7 mouse cellular contexts compared by ENCODE assay signal in the genomic region with DNA sequence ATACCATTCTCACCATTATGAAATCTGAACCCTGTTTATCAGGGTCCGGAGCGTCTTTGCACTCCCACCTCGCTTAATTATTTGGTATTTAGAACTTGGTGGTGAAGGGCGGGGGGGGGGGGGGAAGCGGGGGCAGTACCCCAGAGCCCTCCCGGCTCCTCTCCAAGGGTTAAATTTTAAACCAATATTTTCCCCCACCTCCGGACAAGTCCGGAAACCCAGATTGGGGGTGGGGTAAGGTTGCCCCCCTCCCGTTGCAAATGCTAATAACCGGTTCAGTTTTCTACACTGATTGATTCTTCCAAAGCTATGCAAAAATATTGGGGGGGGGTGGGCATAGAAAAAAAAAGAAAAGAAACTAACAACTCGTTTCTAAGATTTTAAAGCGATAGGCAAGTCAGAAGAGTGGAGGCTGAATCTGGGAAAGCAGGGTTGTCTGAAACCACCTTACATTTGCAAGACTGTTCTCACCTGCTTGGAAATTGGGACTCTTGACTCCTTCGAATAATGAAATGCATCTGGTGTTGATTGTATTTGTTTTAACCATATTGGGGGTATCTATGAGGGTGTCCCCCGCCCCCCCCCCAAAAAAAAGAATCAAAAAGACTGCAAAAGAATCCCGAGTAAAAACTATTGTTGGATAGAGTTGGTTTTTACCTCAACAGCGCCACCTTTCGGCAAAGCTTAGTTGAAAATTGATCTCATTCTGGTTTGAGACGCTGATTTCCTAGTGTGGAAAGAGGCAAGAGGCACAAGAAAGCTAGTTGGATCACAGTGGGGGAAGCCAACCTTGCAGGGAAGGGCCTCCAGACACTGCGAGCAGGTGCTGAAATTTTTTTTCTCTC. TPM values are rescaled to one million over a fixed set of nuclear protein-coding genes. Genes with fewer than 3 reads are reported as not detected.
DNase-seq lines count a peak whose midpoint lies in the region; ATAC-seq and TF ChIP-seq lines count a peak whose summit lies in the region.

No protein-coding gene starts in this region.

- TF ChIP-seq POLR2A in limb, embryonic 14.5 days (IDR thresholded peaks at IDR 0.05; ENCODE audit: borderline replicate concordance, extremely low read depth, insufficient read depth, insufficient read length), result no peak
- TF ChIP-seq POLR2A in myocyte (IDR thresholded peaks at IDR 0.05; ENCODE audit: insufficient read length, low read depth), result no peak

- no peak overlapping the region for H3K27ac ChIP-seq in embryonic facial prominence, embryonic 12.5 days
- H3K27ac ChIP-seq in heart, embryonic 11.5 days (ENCODE audit: low read depth, low read length), result no peak overlapping the region
- H3K27ac ChIP-seq in kidney, embryonic 16.5 days (ENCODE audit: low read length), result peak overlapping the region; percentile 71; the same call in 1 of the 2 replicates
- H3K27ac ChIP-seq in limb, embryonic 14.5 days (replicated peaks; ENCODE audit: low read depth, low read length), result no peak overlapping the region

- H3K9me3 ChIP-seq in embryonic facial prominence, embryonic 12.5 days, result no peaks in the 10 kb centered on the region
- no peaks in the 10 kb centered on the region for H3K9me3 ChIP-seq in heart, embryonic 11.5 days (replicated peaks; ENCODE audit: control insufficient read depth, low read length)
- no peaks in the 10 kb centered on the region for H3K9me3 ChIP-seq in kidney, embryonic 16.5 days (ENCODE audit: low read length)
- H3K9me3 ChIP-seq in limb, embryonic 14.5 days (ENCODE audit: control insufficient read depth, low read length), result no peaks in the 10 kb centered on the region

- peak; percentile 50 to 69 for DNase-seq in adrenal gland, postnatal 4 days (ENCODE audit: low spot score in 2 of 2)
- DNase-seq in limb, embryonic 14.5 days (ENCODE audit: low spot score), result peak; percentile 90
- DNase-seq in splenic B cell, adult 2 months (ENCODE audit: low read depth, low spot score), result peak; percentile 84

- no peak for ATAC-seq in embryonic facial prominence, embryonic 12.5 days (ENCODE audit: insufficient number of reproducible peaks, insufficient read depth, low FRiP score, low TSS enrichment)
- ATAC-seq in heart, embryonic 11.5 days (replicated peaks; ENCODE audit: insufficient number of reproducible peaks, low FRiP score, low TSS enrichment), result no peak
- ATAC-seq in kidney, embryonic 16.5 days (ENCODE audit: low FRiP score, low TSS enrichment), result no peak
- ATAC-seq in limb, embryonic 14.5 days (ENCODE audit: low FRiP score, low read depth), result no peak

- H3K27me3 ChIP-seq in embryonic facial prominence, embryonic 12.5 days, result peaks cover 12% of the 10 kb centered on the region
- no peaks in the 10 kb centered on the region; the same call in none of the 2 replicates for H3K27me3 ChIP-seq in heart, embryonic 11.5 days (ENCODE audit: control insufficient read depth, insufficient read depth, low read length)
- H3K27me3 ChIP-seq in kidney, embryonic 16.5 days (ENCODE audit: insufficient read depth, low read length), result peaks cover 4% of the 10 kb centered on the region; the same call in 1 of the 2 replicates
- H3K27me3 ChIP-seq in limb, embryonic 14.5 days (ENCODE audit: control insufficient read depth, insufficient read depth, low read length), result peaks cover 11% of the 10 kb centered on the region; the same call in 1 of the 2 replicates
- H3K27me3 ChIP-seq in myocyte (ENCODE audit: control insufficient read depth, insufficient read depth, insufficient read length), result no peaks in the 10 kb centered on the region
- peaks cover 1% of the 10 kb centered on the region for H3K27me3 ChIP-seq in splenic B cell, adult 2 months (ENCODE audit: control insufficient read depth, insufficient read depth, low read length, poor library complexity, severe bottlenecking)

- H3K79me2 ChIP-seq in myocyte (ENCODE audit: control insufficient read depth, insufficient read depth), result no peaks in the 10 kb centered on the region

- H3K9ac ChIP-seq in embryonic facial prominence, embryonic 12.5 days, result 0 out of 2 replicates have a peak overlapping the region, but pooled peaks have one; percentile 12
- H3K9ac ChIP-seq in heart, embryonic 11.5 days (ENCODE audit: low read depth, low read length), result no peak overlapping the region
- H3K9ac ChIP-seq in kidney, embryonic 16.5 days (replicated peaks; ENCODE audit: low read length), result peak overlapping the region; percentile 65
- H3K9ac ChIP-seq in limb, embryonic 14.5 days (ENCODE audit: low read depth, low read length, severe bottlenecking), result no peak overlapping the region

- H3K4me1 ChIP-seq in embryonic facial prominence, embryonic 12.5 days, result peaks cover 8% of the 10 kb centered on the region
- H3K4me1 ChIP-seq in heart, embryonic 11.5 days (ENCODE audit: control insufficient read depth, insufficient read depth, low read length), result no peaks in the 10 kb centered on the region
- H3K4me1 ChIP-seq in kidney, embryonic 16.5 days (ENCODE audit: insufficient read depth, low read length), result peaks cover 26% of the 10 kb centered on the region
- H3K4me1 ChIP-seq in limb, embryonic 14.5 days (ENCODE audit: control insufficient read depth, insufficient read depth, low read length), result peaks cover 14% of the 10 kb centered on the region

- peak overlapping the region; percentile 66 for H3K4me3 ChIP-seq in embryonic facial prominence, embryonic 12.5 days
- H3K4me3 ChIP-seq in heart, embryonic 11.5 days (ENCODE audit: low read depth, low read length), result peak overlapping the region; percentile 57
- peak overlapping the region; percentile 80 for H3K4me3 ChIP-seq in kidney, embryonic 16.5 days (ENCODE audit: low read length)
- peak overlapping the region; percentile 67 for H3K4me3 ChIP-seq in limb, embryonic 14.5 days (replicated peaks; ENCODE audit: low read length)
- H3K4me3 ChIP-seq in myocyte, result peak overlapping the region; percentile 40

- under 1% methylated on average over 19 of the region's 19 CpGs for WGBS in embryonic facial prominence, embryonic 12.5 days
- WGBS in heart, embryonic 11.5 days (ENCODE audit: insufficient replicate concordance), result 2% methylated on average over 19 of the region's 19 CpGs
- 2% methylated on average over 19 of the region's 19 CpGs for WGBS in kidney, embryonic 16.5 days
- under 1% methylated on average over 19 of the region's 19 CpGs for WGBS in limb, embryonic 14.5 days

- peak overlapping the region; percentile 85 for H3K4me2 ChIP-seq in embryonic facial prominence, embryonic 12.5 days (replicated peaks)
- H3K4me2 ChIP-seq in heart, embryonic 11.5 days, result peak overlapping the region; percentile 93
- peak overlapping the region; percentile 73 for H3K4me2 ChIP-seq in kidney, embryonic 16.5 days (replicated peaks; ENCODE audit: low read depth, low read length)
- H3K4me2 ChIP-seq in limb, embryonic 14.5 days (replicated peaks; ENCODE audit: low read depth, low read length, severe bottlenecking), result peak overlapping the region; percentile 68
- H3K4me2 ChIP-seq in myocyte (ENCODE audit: low read depth), result peak overlapping the region; percentile 91

- no peaks in the 10 kb centered on the region for H3K36me3 ChIP-seq in embryonic facial prominence, embryonic 12.5 days
- H3K36me3 ChIP-seq in heart, embryonic 11.5 days (ENCODE audit: control insufficient read depth, insufficient read depth, low read length), result no peaks in the 10 kb centered on the region
- H3K36me3 ChIP-seq in kidney, embryonic 16.5 days (ENCODE audit: insufficient read depth, low read length), result no peaks in the 10 kb centered on the region
- H3K36me3 ChIP-seq in limb, embryonic 14.5 days (ENCODE audit: control insufficient read depth, insufficient read depth, low read length), result no peaks in the 10 kb centered on the region
- H3K36me3 ChIP-seq in myocyte (ENCODE audit: control insufficient read depth, insufficient read depth), result no peaks in the 10 kb centered on the region
- H3K36me3 ChIP-seq in splenic B cell, adult 2 months (ENCODE audit: control insufficient read depth, insufficient read depth, low read length, poor library complexity, severe bottlenecking), result no peaks in the 10 kb centered on the region; the same call in 1 of the 2 replicates

- H3ac ChIP-seq in myocyte (ENCODE audit: control insufficient read depth, insufficient read length), result no peak overlapping the region

TF ChIP-seq in myocyte, 11 proteins besides CTCF, POLR2A, EP300 and RAD21:
- no peak for TF ChIP-seq USF1 (IDR thresholded peaks at IDR 0.05; ENCODE audit: low read depth)
- TF ChIP-seq TCF3 (IDR thresholded peaks at IDR 0.05; ENCODE audit: insufficient read length, low read depth), result no peak
- TF ChIP-seq MAX (IDR thresholded peaks at IDR 0.05; ENCODE audit: low read depth), result no peak
- no peak for TF ChIP-seq TCF12 (IDR thresholded peaks at IDR 0.05; ENCODE audit: insufficient read depth, poor library complexity, severe bottlenecking)

RNA-seq across cellular contexts. Expression of a gene that starts 1.6 kb away (rescaled TPM):
- total RNA-seq in adrenal gland, postnatal 4 days (2021), result 10 to 100 TPM; 38.7 to 40.8 TPM
- 5.7 TPM in 2 replicates for polyA plus RNA-seq in embryonic facial prominence, embryonic 12.5 days (2016; fragmentation: Nextera tagmentation; extraction: Ambion mirVana)
- 2.1 and 2.4 TPM in 2 replicates for polyA plus RNA-seq in heart, embryonic 11.5 days (2014; fragmentation: Nextera tagmentation; extraction: Ambion mirVana)
- polyA plus RNA-seq in kidney, embryonic 16.5 days (2015; fragmentation: Nextera tagmentation; extraction: Ambion mirVana), result 7.9 and 9.0 TPM in 2 replicates
- polyA plus RNA-seq in limb, embryonic 14.5 days (2012; rRNA removed), result 16.9 and 17.8 TPM in 2 replicates
- 11.6 and 12.4 TPM in 2 replicates for polyA plus RNA-seq in limb, embryonic 14.5 days (2014; fragmentation: Nextera tagmentation; extraction: Ambion mirVana)
- 3.7 TPM for polyA plus RNA-seq in myocyte (2012; fragmentation: generic; extraction: Trizol)

Comparison
In these comparisons a context has a peak if more than half of its experiments do, and no peak if none do; other contexts are left out.
1. H3K9ac ChIP-seq: peak in embryonic facial prominence, embryonic 12.5 days (single experiment) and kidney, embryonic 16.5 days (single experiment); none in heart, embryonic 11.5 days (single experiment) and limb, embryonic 14.5 days (single experiment).
2. Peak in every context shown above with its lines, with median percentiles within 50 percentile points of each other: DNase-seq, H3K4me2 ChIP-seq and H3K4me3 ChIP-seq.